Mouse (Mus musculus): ENCODE measurements at regions not wholly inside any gene's neighbourhood (a gene's known extent, or its start where the extent isn't known, plus 50 kb on each side); places are given as distances from the start of the nearest gene placed in this dataset.
A peak's percentile ranks its signal among the peaks of the same experiment; 100 is the strongest.
"Not testable (repeated sequence)": the region's sequence is repeated elsewhere in the genome, so short reads cannot be mapped to it uniquely, and the experiment has no call there.

DNA sequence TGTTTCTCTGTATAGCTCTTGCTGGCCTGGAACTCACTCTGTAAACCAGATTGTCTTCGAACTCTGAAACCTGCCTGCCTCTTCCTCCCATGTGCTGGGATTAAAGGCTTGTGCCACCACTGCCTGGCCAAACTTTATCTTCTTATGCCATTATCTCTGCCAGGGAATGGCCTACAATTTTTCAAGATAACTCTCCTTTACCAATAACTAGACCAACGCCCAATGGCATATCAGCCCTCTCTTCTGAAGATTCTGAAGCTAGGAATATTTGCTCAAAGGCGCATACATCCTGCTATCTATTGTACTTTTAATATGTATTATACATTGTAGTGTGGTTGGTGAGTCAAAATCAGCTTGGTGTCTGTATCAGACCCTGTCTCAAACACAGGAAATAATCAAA lies 235.4 kb upstream of the Cts3 start:
- ATAC-seq (ENCODE audit: poor library complexity, severe bottlenecking) = not testable (repeated sequence)

DNA sequence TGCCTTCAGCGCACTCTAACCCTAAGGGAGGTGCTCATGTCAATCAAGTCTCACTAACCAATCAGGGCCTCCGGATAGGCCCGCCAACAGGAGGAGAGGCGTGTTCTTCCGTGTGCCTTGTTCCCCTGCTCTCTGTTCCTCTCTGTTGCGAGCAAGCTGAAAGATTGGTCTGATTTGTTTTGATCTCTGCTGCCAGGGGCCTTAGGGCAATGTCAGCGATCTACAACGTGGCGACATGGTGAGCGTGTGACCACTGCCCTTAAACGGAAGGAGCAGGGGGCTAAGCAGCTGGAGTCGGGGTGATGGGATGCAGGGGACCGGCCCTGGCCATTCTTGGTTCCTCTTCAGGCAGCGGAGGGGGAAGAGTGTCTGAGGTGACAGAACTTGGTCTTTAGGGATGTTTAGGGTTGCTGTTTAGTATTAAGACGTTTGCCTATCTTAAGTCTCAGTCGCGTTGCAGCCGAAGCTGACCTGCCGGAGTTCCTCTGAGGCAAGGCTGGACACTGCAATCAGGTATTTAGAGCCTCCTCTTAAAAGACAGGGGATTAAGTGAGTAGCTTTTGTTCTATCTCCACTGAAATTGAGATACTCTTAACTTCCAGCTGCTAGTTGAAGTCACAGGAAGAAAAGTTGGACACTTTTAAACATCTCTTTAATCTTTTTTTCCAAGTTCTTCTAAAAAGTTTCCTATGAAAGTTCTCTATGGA lies 234.4 kb upstream of the Cts3 start:
- ATAC-seq (ENCODE audit: poor library complexity, severe bottlenecking) = peak; percentile 94

DNA sequence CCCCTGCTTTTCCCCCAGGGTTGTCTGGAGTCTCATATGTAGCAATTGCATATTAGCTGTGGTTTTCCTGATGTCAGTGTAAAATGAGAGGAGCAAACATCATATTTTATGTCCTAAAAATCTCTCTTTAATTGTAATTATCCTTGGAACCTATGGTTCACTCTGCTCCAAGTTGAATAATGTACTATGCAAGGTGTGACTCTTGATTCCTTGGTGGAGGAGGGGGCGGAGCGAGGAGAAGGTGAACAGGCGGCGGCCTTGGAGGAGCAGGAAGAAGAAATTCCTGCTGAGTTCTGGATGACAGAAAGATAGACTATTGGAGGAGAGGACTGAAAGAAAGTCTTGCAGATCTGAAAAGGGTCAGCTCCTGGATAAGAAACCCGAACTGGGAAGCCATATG lies 233.8 kb upstream of the Cts3 start:
- ATAC-seq (ENCODE audit: poor library complexity, severe bottlenecking) = 0 out of 2 replicates have a peak, but pooled peaks have one; percentile 10

DNA sequence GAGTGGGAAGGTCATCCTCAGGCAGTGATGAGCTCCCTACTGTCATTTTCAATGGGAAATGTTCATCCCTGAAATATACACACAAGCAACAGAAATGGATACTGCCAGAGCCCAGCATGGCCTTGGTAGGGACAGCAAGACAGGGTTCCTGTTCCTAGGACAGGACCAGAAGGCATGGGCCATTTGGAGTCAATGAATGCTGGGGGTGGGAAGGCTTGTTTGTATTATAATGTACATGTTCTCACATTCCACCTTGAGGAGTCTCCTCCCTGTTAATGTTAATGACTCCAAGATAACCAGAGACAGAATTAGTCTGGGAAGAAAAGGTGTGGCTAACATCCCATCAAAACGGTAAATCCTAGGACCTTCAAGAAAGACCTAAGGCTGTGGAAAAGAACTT lies 193.5 kb upstream of the Cts3 start:
- not testable (repeated sequence) for ATAC-seq (ENCODE audit: poor library complexity, severe bottlenecking)

Measured in megakaryocyte, adult 5-6 weeks (primary cell).